Mouse (Mus musculus) Patski (cell line): Measurements from ENCODE around the gene Gigyf1. TPM values are rescaled to one million over a fixed set of nuclear protein-coding genes. Genes with fewer than 3 reads are reported as not detected.

ENCODE experiments used
- ATAC-seq: fragments of 100-300 bp; one replicate; pipeline ENCODE4 v1.8.0; 2021
- CTCF ChIA-PET: fragments of 350-600 bp; sonication (Branson Sonifier 250); formaldehyde crosslinking; loops from one replicate; lab custom pipeline; 2022; ENCODE audit warnings: inconsistent platforms; lab: Charles Lee
- POLR2A ChIA-PET: fragments of 350-600 bp; sonication (Branson Sonifier 250); formaldehyde crosslinking; loops from one replicate; lab custom pipeline; 2022; ENCODE audit warnings: antibody characterized with exemption, inconsistent platforms; lab: Charles Lee
- DNase-seq: peaks from one replicate; pipeline ENCODE4 v3.0.0-alpha.2; 2011; ENCODE audit warnings: low read depth, low spot score
- H3K27me3 ChIP-seq: fragments of 371-371 bp; one replicate; pipeline ENCODE4 v1.5.1; 2021
- CTCF ChIP-seq: fragments of 100-300 bp; IDR thresholded peaks from one replicate; pipeline ENCODE4 v1.5.1; 2021
- in situ Hi-C: fragments of 300-500 bp; cut with MboI; formaldehyde crosslinking; loops from 3 replicates; pipeline ENCODE4 v1.11.1; 2018; ENCODE audit warnings: low pct_unique_long_range_greater_than_20kb, mixed read lengths
- polyA plus RNA-seq: library from polyadenylated mRNA; unstranded; gene quantifications from one replicate; pipeline ENCODE4 v1.2.3, GENCODE M21; 2021

Gene Gigyf1
- polyA plus RNA-seq, 1 experiment from 2014 or later, result 55.9 TPM

DNA sequence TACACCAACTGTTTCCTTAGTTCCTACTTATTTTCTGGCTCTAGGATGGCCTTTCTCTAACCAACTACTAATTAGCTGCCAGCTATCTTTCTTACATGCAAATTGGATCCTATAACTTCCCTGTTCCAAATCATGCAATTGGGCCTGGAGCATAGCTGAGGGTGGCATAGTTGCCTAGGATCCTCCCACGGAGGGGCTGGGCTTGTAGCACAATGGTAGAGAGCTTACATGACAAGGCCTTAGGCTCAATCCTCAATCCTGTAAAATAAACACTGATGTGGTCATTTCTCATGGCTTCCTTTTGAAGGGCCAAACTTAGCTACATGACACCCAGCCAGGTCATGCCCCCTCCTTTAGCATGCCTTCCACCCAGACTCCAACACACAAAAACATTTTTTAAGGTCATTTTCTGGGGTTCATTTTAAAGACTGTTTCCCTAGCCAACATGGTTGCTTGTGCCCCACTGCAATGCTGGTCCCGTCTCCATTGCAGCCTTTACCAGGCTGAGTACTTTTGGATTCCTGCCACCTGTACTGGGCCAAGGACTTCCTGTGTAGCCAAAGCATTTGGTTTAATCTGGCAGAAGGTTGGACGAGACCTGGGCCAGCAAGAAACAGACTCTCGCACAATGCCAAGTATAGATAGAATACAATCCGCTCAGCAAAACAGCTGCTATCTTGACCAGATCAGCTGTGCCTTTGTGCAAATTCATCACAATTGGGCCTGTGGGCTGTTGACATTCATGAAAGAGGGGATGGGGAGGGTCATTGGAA, 23.6 kb downstream of the Gigyf1 start:
- TF ChIP-seq CTCF, result no peak
- no peaks in the 10 kb centered on the region for H3K27me3 ChIP-seq
- ATAC-seq (no peak), DNase-seq (no peak)
- in situ Hi-C loops, result no loop called here
- ChIA-PET CTCF (interaction anchor here (1.1 to 1.4 kb wide), 2 partner anchors 14 to 24 kb away, joined by 3 to 4 read pairs; partner anchors contain the start of gene Gigyf1), POLR2A (no interaction called here)

DNA sequence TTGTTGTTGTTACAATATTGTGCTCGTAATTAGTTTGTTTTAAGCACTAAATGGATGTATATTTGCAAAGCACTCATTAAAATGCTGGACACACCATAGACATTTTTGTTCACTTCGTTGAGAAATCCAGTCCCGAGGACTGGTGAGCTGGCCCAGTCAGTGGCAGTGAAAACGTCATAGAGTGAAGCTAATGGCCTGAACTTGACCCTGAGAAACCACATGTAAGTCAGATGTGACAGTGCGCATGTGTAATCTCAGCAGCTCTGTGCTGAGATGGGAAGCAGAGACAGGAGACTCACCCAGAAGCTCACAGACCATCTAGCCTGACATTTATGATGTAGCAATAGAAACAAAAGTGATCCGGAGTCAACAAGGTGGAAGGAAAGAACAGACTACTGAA, 26.6 kb downstream of the Gigyf1 start:
- no peak for TF ChIP-seq CTCF
- in situ Hi-C loops, result no loop called here
- no peak for ATAC-seq
- ChIA-PET POLR2A (no interaction called here), CTCF (interaction anchor here (1.0 kb wide), 1 partner anchor 8 kb away, joined by 4 read pairs; no protein-coding TSS in a partner anchor)
- no peak for DNase-seq
- H3K27me3 ChIP-seq, result peaks cover 9% of the 10 kb centered on the region

GRCm38 (mm10) chr5:137545596-137545995, 27.2 kb downstream of the Gigyf1 start:
- DNase-seq (no peak), ATAC-seq (no peak)
- no peak for TF ChIP-seq CTCF
- in situ Hi-C loops, result no loop called here
- POLR2A ChIA-PET, result interaction anchor here (0.7 kb wide), 1 partner anchor 13 kb away, joined by 5 read pairs; no protein-coding TSS in a partner anchor
- CTCF ChIA-PET, result interaction anchor here (1.0 kb wide), 1 partner anchor 9 kb away, joined by 4 read pairs; no protein-coding TSS in a partner anchor
- peaks cover 9% of the 10 kb centered on the region for H3K27me3 ChIP-seq

DNA sequence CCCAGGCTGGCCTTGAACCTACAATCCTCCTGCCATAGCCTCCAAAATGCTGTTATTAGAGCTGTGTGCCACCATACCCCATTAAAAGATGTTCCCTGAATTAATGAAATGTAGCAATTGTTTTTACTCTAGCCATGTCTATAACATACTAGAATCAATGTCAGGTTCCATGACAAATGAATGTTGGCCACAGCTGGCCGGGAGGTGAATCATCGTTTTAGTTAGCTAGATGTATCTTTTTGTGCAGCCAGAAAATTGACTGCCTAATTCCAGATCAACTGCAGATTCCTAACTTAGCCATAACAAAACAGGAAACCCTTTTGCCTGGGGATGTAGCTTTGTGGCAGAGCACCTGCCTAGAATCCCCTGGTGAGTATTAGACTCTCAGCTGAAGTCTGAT, 31.5 kb downstream of the Gigyf1 start:
- ChIA-PET CTCF (interaction anchor here (1.3 kb wide), 2 partner anchors 15 to 47 kb away, joined by 3 read pairs; partner anchors contain the start of gene Pop7), POLR2A (no interaction called here)
- no peak for TF ChIP-seq CTCF
- H3K27me3 ChIP-seq, result peaks cover 40% of the 10 kb centered on the region
- DNase-seq (no peak), ATAC-seq (no peak)
- in situ Hi-C loops, result loop anchor here (25.0 kb wide), 1 partner anchor 738 kb away; no protein-coding TSS in a partner anchor

DNA sequence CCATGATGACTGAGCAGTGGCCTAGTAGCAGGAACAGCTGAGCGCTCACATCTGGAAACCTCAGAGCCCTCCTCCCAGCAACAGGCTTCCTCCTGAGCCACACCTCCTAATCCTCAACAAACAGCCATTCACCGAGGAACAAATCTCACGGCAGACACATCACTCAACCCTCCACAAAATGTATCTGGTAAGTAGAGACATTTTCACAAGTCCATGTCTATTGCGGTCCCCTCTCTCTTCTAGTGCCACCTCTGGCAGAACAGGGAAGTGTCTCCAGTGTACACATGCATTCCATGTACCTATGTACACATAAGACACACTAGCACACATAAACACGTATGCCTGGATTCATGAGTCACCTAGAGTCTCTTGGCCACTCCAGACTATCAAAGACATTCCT, 32.8 kb downstream of the Gigyf1 start:
- no peak for DNase-seq
- ChIA-PET POLR2A (no interaction called here), CTCF (no interaction called here)
- ATAC-seq, result no peak
- peaks cover 50% of the 10 kb centered on the region for H3K27me3 ChIP-seq
- TF ChIP-seq CTCF, result no peak
- in situ Hi-C loops, result loop anchor here (25.0 kb wide), 1 partner anchor 739 kb away; no protein-coding TSS in a partner anchor

DNA sequence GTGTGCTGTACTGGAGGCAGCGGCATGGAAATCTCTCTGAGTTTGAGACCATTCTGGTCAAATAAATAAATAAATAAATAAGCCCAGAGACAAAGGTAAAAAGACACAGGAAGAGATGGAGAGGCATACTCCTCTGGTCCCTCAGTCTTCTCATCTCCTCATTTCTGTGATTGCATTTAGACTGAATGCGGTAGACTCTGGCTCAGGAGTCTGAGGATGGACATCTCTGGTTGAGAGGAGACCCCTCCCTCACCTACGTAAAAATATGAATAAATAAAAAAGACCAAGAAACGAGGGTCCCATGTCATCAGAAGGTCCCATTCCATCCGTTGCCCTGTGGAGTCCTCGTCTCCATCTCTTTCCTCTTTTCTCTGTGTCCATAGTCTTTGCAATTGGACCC, 34.7 kb downstream of the Gigyf1 start:
- no peak for TF ChIP-seq CTCF
- CTCF ChIA-PET, result no interaction called here
- ATAC-seq (no peak), DNase-seq (no peak)
- POLR2A ChIA-PET, result no interaction called here
- H3K27me3 ChIP-seq, result peaks cover 60% of the 10 kb centered on the region
- in situ Hi-C loops, result loop anchor here (25.0 kb wide), 1 partner anchor 741 kb away; no protein-coding TSS in a partner anchor

GRCm38 (mm10) chr5:137553411-137553837, 35.1 kb downstream of the Gigyf1 start, which contains the start of gene Actl6b:
Gene Actl6b (plus strand): TSS chr5:137553517.
- H3K27me3 ChIP-seq, result peaks cover 63% of the 10 kb centered on the region
- no peak for TF ChIP-seq CTCF
- no peak for DNase-seq
- ChIA-PET CTCF (no interaction called here), POLR2A (no interaction called here)
- ATAC-seq, result no peak
- in situ Hi-C loops, result loop anchor here (25.0 kb wide), 1 partner anchor 741 kb away; no protein-coding TSS in a partner anchor

DNA sequence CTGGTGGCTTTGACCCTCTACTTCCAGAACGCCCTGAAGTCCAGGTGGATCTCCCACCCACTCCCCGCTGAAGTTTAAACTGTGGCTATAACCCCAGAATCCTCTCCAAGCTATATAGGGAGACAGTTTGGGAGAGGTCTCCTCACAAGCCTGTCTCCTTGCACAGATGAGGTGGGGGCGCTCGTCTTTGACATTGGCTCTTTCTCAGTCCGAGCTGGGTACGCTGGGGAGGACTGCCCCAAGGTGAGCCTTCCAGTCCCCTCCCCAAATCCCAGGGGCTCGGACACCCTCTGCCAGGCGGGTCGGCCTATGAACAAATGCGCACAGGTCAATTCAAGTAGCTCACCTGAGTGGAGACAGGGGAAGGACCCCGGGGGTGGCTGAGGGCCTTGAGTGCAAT, 35.5 kb downstream of the Gigyf1 start:
- CTCF ChIA-PET, result no interaction called here
- peaks cover 61% of the 10 kb centered on the region for H3K27me3 ChIP-seq
- no peak for TF ChIP-seq CTCF
- DNase-seq (no peak), ATAC-seq (no peak)
- in situ Hi-C loops, result loop anchor here (25.0 kb wide), 1 partner anchor 742 kb away; no protein-coding TSS in a partner anchor
- POLR2A ChIA-PET, result no interaction called here

- DNase-seq (no peak), ATAC-seq (no peak)
- H3K27me3 ChIP-seq, result peaks cover 45% of the 10 kb centered on the region
- POLR2A ChIA-PET, result no interaction called here
- CTCF ChIA-PET, result no interaction called here
- TF ChIP-seq CTCF, result no peak
- in situ Hi-C loops, result loop anchor here (10.0 to 25.0 kb wide), 2 partner anchors 417 to 749 kb away; partner anchors contain the start of gene Muc3
These were observed 43.2 kb downstream of the Gigyf1 start for GRCm38 (mm10) chr5:137561556-137561955.

DNA sequence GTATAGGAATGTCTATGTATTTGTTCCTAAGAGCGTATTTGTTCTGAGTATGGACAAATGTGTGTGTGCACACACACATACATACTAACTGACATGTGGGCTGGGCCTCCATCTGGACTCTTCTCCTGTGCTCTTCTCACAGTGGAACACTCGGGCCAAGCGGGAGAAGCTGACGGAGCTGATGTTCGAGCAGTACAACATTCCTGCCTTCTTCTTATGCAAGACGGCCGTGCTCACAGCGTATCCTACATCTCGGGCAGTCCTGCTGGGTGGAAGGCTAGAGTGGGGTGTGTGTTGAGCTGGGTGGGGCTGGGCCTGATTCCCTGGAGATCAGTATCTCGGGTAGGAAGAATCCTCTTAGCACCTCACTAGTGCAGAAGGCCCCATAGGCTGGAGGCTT, 44.6 kb downstream of the Gigyf1 start:
- ChIA-PET CTCF (no interaction called here), POLR2A (no interaction called here)
- in situ Hi-C loops, result loop anchor here (10.0 to 25.0 kb wide), 2 partner anchors 418 to 751 kb away; partner anchors contain the start of gene Muc3
- peaks cover 42% of the 10 kb centered on the region for H3K27me3 ChIP-seq
- no peak for ATAC-seq
- TF ChIP-seq CTCF, result no peak
- DNase-seq, result no peak

GRCm38 (mm10) chr5:137565744-137566143, 47.4 kb downstream of the Gigyf1 start:
- H3K27me3 ChIP-seq, result peaks cover 23% of the 10 kb centered on the region
- no peak for DNase-seq
- no peak for ATAC-seq
- TF ChIP-seq CTCF, result no peak
- ChIA-PET CTCF (no interaction called here), POLR2A (no interaction called here)
- in situ Hi-C loops, result loop anchor here (10.0 to 25.0 kb wide), 2 partner anchors 421 to 753 kb away; partner anchors contain the start of gene Muc3
